Mouse (Mus musculus) bone marrow, adult 2 months (tissue): ENCODE results near the gene Mthfsd.

Experiments
- CTCF ChIP-seq: fragments of 200-500 bp; IDR thresholded peaks from 2 replicates; pipeline ENCODE4 v1.5.1; 2011; ENCODE audit warnings: low read length, control low read depth; ENCODE audit not compliant: control insufficient read depth, insufficient read depth
- POLR2A ChIP-seq: fragments of 200-500 bp; IDR thresholded peaks from 2 replicates; pipeline ENCODE4 v1.6.1; 2011; ENCODE audit warnings: low read depth, mild to moderate bottlenecking, control low read depth, low read length, borderline replicate concordance; ENCODE audit not compliant: control insufficient read depth

- no peak for TF ChIP-seq POLR2A
- TF ChIP-seq CTCF, result no peak
Observed at GRCm38 (mm10) chr8:121088281-121088680, 19.9 kb downstream of the Mthfsd start.
